Comparison of ENCODE assay signal across 8 mouse cellular contexts in genomic region chr12:84191770-84192169, GRCm38 (mm10). TPM values are rescaled to one million over a fixed set of nuclear protein-coding genes. Genes with fewer than 3 reads are reported as not detected.
A peak's percentile ranks its signal among the peaks of the same experiment; 100 is the strongest.
DNase-seq lines count a peak whose midpoint lies in the region; ATAC-seq lines count a peak whose summit lies in the region.

No protein-coding gene starts in this region.

- peaks cover 14% of the 10 kb centered on the region for H3K36me3 ChIP-seq in embryonic facial prominence, embryonic 10.5 days (replicated peaks)
- H3K36me3 ChIP-seq in intestine, embryonic 15.5 days, result peaks cover 2% of the 10 kb centered on the region; the same call in 1 of the 2 replicates
- H3K36me3 ChIP-seq in neural tube, embryonic 13.5 days, result no peaks in the 10 kb centered on the region

- no peaks in the 10 kb centered on the region for H3K9me3 ChIP-seq in embryonic facial prominence, embryonic 10.5 days
- H3K9me3 ChIP-seq in intestine, embryonic 15.5 days, result no peaks in the 10 kb centered on the region
- no peaks in the 10 kb centered on the region for H3K9me3 ChIP-seq in neural tube, embryonic 13.5 days

- peak overlapping the region; percentile 93 for H3K4me2 ChIP-seq in intestine, embryonic 15.5 days (replicated peaks)
- H3K4me2 ChIP-seq in neural tube, embryonic 13.5 days, result peak overlapping the region; percentile 70

- peaks cover 92% of the 10 kb centered on the region for H3K4me1 ChIP-seq in embryonic facial prominence, embryonic 10.5 days
- H3K4me1 ChIP-seq in intestine, embryonic 15.5 days (replicated peaks), result peaks cover 69% of the 10 kb centered on the region
- H3K4me1 ChIP-seq in neural tube, embryonic 13.5 days (replicated peaks), result peaks cover 87% of the 10 kb centered on the region

- 18% methylated on average over 5 of the region's 5 CpGs for WGBS in embryonic facial prominence, embryonic 10.5 days
- 21% methylated on average over 5 of the region's 5 CpGs for WGBS in intestine, embryonic 15.5 days
- WGBS in neural tube, embryonic 13.5 days, result 16% methylated on average over 5 of the region's 5 CpGs

- no peak for ATAC-seq in intestine, embryonic 15.5 days
- no peak for ATAC-seq in neural tube, embryonic 13.5 days (ENCODE audit: low read depth)
- no peak for ATAC-seq in megakaryocyte-erythroid progenitor cell, adult 5-6 weeks (replicated peaks; ENCODE audit: low FRiP score, low TSS enrichment, poor library complexity, severe bottlenecking)

- peak; percentile 15 for DNase-seq in kidney, postnatal 10 days
- DNase-seq in kidney, postnatal 14 days, result no peak
- no peak for DNase-seq in embryonic facial prominence, embryonic 10.5 days (ENCODE audit: low spot score)
- DNase-seq in gastrocnemius, postnatal 25 days, result no peak
- no peak for DNase-seq in right cerebral cortex, postnatal 10 days (ENCODE audit: low spot score in 2 of 2)

- H3K27ac ChIP-seq in embryonic facial prominence, embryonic 10.5 days (replicated peaks), result peak overlapping the region; percentile 94; the same call in 1 of the 2 replicates
- H3K27ac ChIP-seq in intestine, embryonic 15.5 days, result no peak overlapping the region
- H3K27ac ChIP-seq in neural tube, embryonic 13.5 days (replicated peaks), result no peak overlapping the region

- no peaks in the 10 kb centered on the region for H3K27me3 ChIP-seq in embryonic facial prominence, embryonic 10.5 days (replicated peaks; ENCODE audit: low read depth, poor library complexity, severe bottlenecking)
- no peaks in the 10 kb centered on the region for H3K27me3 ChIP-seq in intestine, embryonic 15.5 days (replicated peaks)
- no peaks in the 10 kb centered on the region for H3K27me3 ChIP-seq in neural tube, embryonic 13.5 days

- peak overlapping the region; percentile 86 for H3K9ac ChIP-seq in intestine, embryonic 15.5 days
- H3K9ac ChIP-seq in neural tube, embryonic 13.5 days, result peak overlapping the region; percentile 95

- peak overlapping the region; percentile 83 for H3K4me3 ChIP-seq in embryonic facial prominence, embryonic 10.5 days
- H3K4me3 ChIP-seq in intestine, embryonic 15.5 days (replicated peaks), result peak overlapping the region; percentile 86
- peak overlapping the region; percentile 84 for H3K4me3 ChIP-seq in neural tube, embryonic 13.5 days

RNA-seq across cellular contexts. Expression of gene Elmsan1, which starts 26.9 kb away (rescaled TPM):
- polyA plus RNA-seq in embryonic facial prominence, embryonic 10.5 days (2016; fragmentation: Nextera tagmentation; extraction: Ambion mirVana), result 7.3 and 8.2 TPM in 2 replicates
- 7.2 and 7.7 TPM in 2 replicates for polyA plus RNA-seq in intestine, embryonic 15.5 days (2015; fragmentation: Nextera tagmentation; extraction: Ambion mirVana)
- polyA plus RNA-seq in neural tube, embryonic 13.5 days (2015; fragmentation: Nextera tagmentation; extraction: Ambion mirVana), result 4.9 TPM in 2 replicates
- 29.6 and 42.1 TPM in 2 replicates for total RNA-seq in megakaryocyte-erythroid progenitor cell, adult 5-6 weeks (2014; fragmentation: Nextera tagmentation)
- 12.9 and 13.2 TPM in 2 replicates for total RNA-seq in megakaryocyte-erythroid progenitor cell, adult 5-6 weeks (2017)
- 1 to 10 TPM; 8.0 to 9.9 TPM for total RNA-seq in gastrocnemius, postnatal 25 days (2021)

RNA-seq across cellular contexts. Expression of gene Pnma1, which starts 43.5 kb away (rescaled TPM):
- polyA plus RNA-seq in embryonic facial prominence, embryonic 10.5 days (2016; fragmentation: Nextera tagmentation; extraction: Ambion mirVana), result 1.3 and 1.6 TPM in 2 replicates
- polyA plus RNA-seq in intestine, embryonic 15.5 days (2015; fragmentation: Nextera tagmentation; extraction: Ambion mirVana), result 0.59 and 0.63 TPM in 2 replicates
- 3.1 and 3.7 TPM in 2 replicates for polyA plus RNA-seq in neural tube, embryonic 13.5 days (2015; fragmentation: Nextera tagmentation; extraction: Ambion mirVana)
- not detected in 2 replicates for total RNA-seq in megakaryocyte-erythroid progenitor cell, adult 5-6 weeks (2014; fragmentation: Nextera tagmentation)
- 1.2 TPM in 1 of 2 replicates, not detected in the other for total RNA-seq in megakaryocyte-erythroid progenitor cell, adult 5-6 weeks (2017)
- under 1 TPM; 0.10 to 0.24 TPM for total RNA-seq in gastrocnemius, postnatal 25 days (2021)
